Mouse (Mus musculus): ENCODE data around the gene Rtn4. TPM values are rescaled to one million over a fixed set of nuclear protein-coding genes. Genes with fewer than 3 reads are reported as not detected.
"Not testable (repeated sequence)": the region's sequence is repeated elsewhere in the genome, so short reads cannot be mapped to it uniquely, and the experiment has no call there.

Rtn4 gene
- polyA plus RNA-seq, 1 experiment from 2014 or later: 67.1 TPM

- DNase-seq (ENCODE audit: low spot score): no peak
- Histone ChIP-seq H3K9me3 (no peaks in the 10 kb centered on the region), H3K4me3 (no peak overlapping the region), H3K4me1 (replicated peaks) (no peaks in the 10 kb centered on the region), H3K27me3 (ENCODE audit: insufficient read depth, poor library complexity, severe bottlenecking) (no peaks in the 10 kb centered on the region), H3K27ac (no peak overlapping the region), H3K36me3 (peaks cover 26% of the 10 kb centered on the region)
- WGBS: 95% methylated on average over 2 of the region's 2 CpGs
Measured at GRCm38 (mm10) chr11:29751013-29751412, 58.3 kb downstream of the Rtn4 start.

- H3K9me3 ChIP-seq: no peaks in the 10 kb centered on the region
- no peaks in the 10 kb centered on the region for H3K27me3 ChIP-seq (ENCODE audit: insufficient read depth, poor library complexity, severe bottlenecking)
- no peak for DNase-seq (ENCODE audit: low spot score)
- no peak overlapping the region for H3K4me3 ChIP-seq
- no peak overlapping the region for H3K27ac ChIP-seq
- WGBS: 86% methylated on average over 14 of the region's 14 CpGs
- H3K36me3 ChIP-seq: peaks cover 17% of the 10 kb centered on the region
- no peaks in the 10 kb centered on the region for H3K4me1 ChIP-seq (replicated peaks)
Measured at GRCm38 (mm10) chr11:29751648-29752611, 59.2 kb downstream of the Rtn4 start.

GRCm38 (mm10) chr11:29756007-29756406 lies 63.3 kb downstream of the Rtn4 start:
- H3K27ac ChIP-seq; H3K4me1 ChIP-seq (replicated peaks); DNase-seq (ENCODE audit: low spot score); H3K36me3 ChIP-seq; H3K27me3 ChIP-seq (ENCODE audit: insufficient read depth, poor library complexity, severe bottlenecking); H3K9me3 ChIP-seq; H3K4me3 ChIP-seq: not testable (repeated sequence)
- 92% methylated on average over 5 of the region's 5 CpGs for WGBS

- DNase-seq (ENCODE audit: low spot score): no peak
- Histone ChIP-seq H3K9me3 (no peaks in the 10 kb centered on the region), H3K27ac (no peak overlapping the region), H3K27me3 (ENCODE audit: insufficient read depth, poor library complexity, severe bottlenecking) (no peaks in the 10 kb centered on the region), H3K4me3 (no peak overlapping the region), H3K36me3 (no peaks in the 10 kb centered on the region), H3K4me1 (replicated peaks) (no peaks in the 10 kb centered on the region)
- 86% methylated on average over 5 of the region's 5 CpGs for WGBS
Measured at GRCm38 (mm10) chr11:29758617-29759016, 65.9 kb downstream of the Rtn4 start.

- H3K4me3 ChIP-seq: no peak overlapping the region
- H3K4me1 ChIP-seq (replicated peaks): peaks cover 5% of the 10 kb centered on the region; the same call in 1 of the 2 replicates
- no peaks in the 10 kb centered on the region for H3K27me3 ChIP-seq (ENCODE audit: insufficient read depth, poor library complexity, severe bottlenecking)
- no peaks in the 10 kb centered on the region for H3K9me3 ChIP-seq
- 94% methylated on average over 9 of the region's 9 CpGs for WGBS
- DNase-seq (ENCODE audit: low spot score): no peak
- no peaks in the 10 kb centered on the region for H3K36me3 ChIP-seq
- no peak overlapping the region for H3K27ac ChIP-seq
Measured at GRCm38 (mm10) chr11:29761387-29761786, 68.6 kb downstream of the Rtn4 start.

GRCm38 (mm10) chr11:29762768-29763167 lies 70.0 kb downstream of the Rtn4 start:
- H3K27me3 ChIP-seq (ENCODE audit: insufficient read depth, poor library complexity, severe bottlenecking): no peaks in the 10 kb centered on the region

GRCm38 (mm10) chr11:29765063-29765462 lies 72.3 kb downstream of the Rtn4 start:
- Histone ChIP-seq H3K36me3 (no peaks in the 10 kb centered on the region), H3K27me3 (ENCODE audit: insufficient read depth, poor library complexity, severe bottlenecking) (no peaks in the 10 kb centered on the region), H3K4me1 (replicated peaks) (peaks cover 9% of the 10 kb centered on the region), H3K9me3 (no peaks in the 10 kb centered on the region), H3K27ac (no peak overlapping the region), H3K4me3 (no peak overlapping the region)
- DNase-seq (ENCODE audit: low spot score): no peak
- WGBS: 50% methylated on average over 4 of the region's 4 CpGs

More at GRCm38 (mm10) chr11:29762768-29763167, 70.0 kb downstream of the Rtn4 start:
- H3K4me3 ChIP-seq: no peak overlapping the region
- no peaks in the 10 kb centered on the region for H3K36me3 ChIP-seq
- 94% methylated on average over 1 of the region's 1 CpGs for WGBS
- no peak overlapping the region for H3K27ac ChIP-seq
- H3K9me3 ChIP-seq: no peaks in the 10 kb centered on the region
- no peak for DNase-seq (ENCODE audit: low spot score)
- H3K4me1 ChIP-seq (replicated peaks): peaks cover 5% of the 10 kb centered on the region; the same call in 1 of the 2 replicates

GRCm38 (mm10) chr11:29766313-29766982 lies 73.7 kb downstream of the Rtn4 start:
- 85% methylated on average over 11 of the region's 11 CpGs for WGBS
- peaks cover 9% of the 10 kb centered on the region for H3K4me1 ChIP-seq (replicated peaks)
- no peaks in the 10 kb centered on the region for H3K36me3 ChIP-seq
- H3K27me3 ChIP-seq (ENCODE audit: insufficient read depth, poor library complexity, severe bottlenecking): no peaks in the 10 kb centered on the region
- H3K4me3 ChIP-seq: no peak overlapping the region
- H3K9me3 ChIP-seq: no peaks in the 10 kb centered on the region
- no peak overlapping the region for H3K27ac ChIP-seq
- no peak for DNase-seq (ENCODE audit: low spot score)

- Histone ChIP-seq H3K27ac (no peak overlapping the region), H3K27me3 (ENCODE audit: insufficient read depth, poor library complexity, severe bottlenecking) (no peaks in the 10 kb centered on the region), H3K36me3 (no peaks in the 10 kb centered on the region), H3K4me1 (replicated peaks) (peaks cover 9% of the 10 kb centered on the region), H3K9me3 (no peaks in the 10 kb centered on the region), H3K4me3 (no peak overlapping the region)
- DNase-seq (ENCODE audit: low spot score): no peak
Measured at GRCm38 (mm10) chr11:29768523-29768922, 75.8 kb downstream of the Rtn4 start.

- Histone ChIP-seq H3K36me3 (no peaks in the 10 kb centered on the region), H3K9me3 (no peaks in the 10 kb centered on the region), H3K27ac (no peak overlapping the region), H3K4me1 (replicated peaks) (peaks cover 11% of the 10 kb centered on the region), H3K27me3 (ENCODE audit: insufficient read depth, poor library complexity, severe bottlenecking) (no peaks in the 10 kb centered on the region), H3K4me3 (no peak overlapping the region)
- no peak for DNase-seq (ENCODE audit: low spot score)
- 63% methylated on average over 3 of the region's 3 CpGs for WGBS
Measured at GRCm38 (mm10) chr11:29770666-29771400, 78.1 kb downstream of the Rtn4 start.

GRCm38 (mm10) chr11:29772279-29772678 lies 79.5 kb downstream of the Rtn4 start:
- Histone ChIP-seq H3K4me3 (no peak overlapping the region), H3K27me3 (ENCODE audit: insufficient read depth, poor library complexity, severe bottlenecking) (no peaks in the 10 kb centered on the region), H3K4me1 (replicated peaks) (peaks cover 11% of the 10 kb centered on the region), H3K9me3 (no peaks in the 10 kb centered on the region), H3K36me3 (no peaks in the 10 kb centered on the region), H3K27ac (no peak overlapping the region)
- no peak for DNase-seq (ENCODE audit: low spot score)
- 95% methylated on average over 1 of the region's 1 CpGs for WGBS

- peak overlapping the region; percentile 51; the same call in 1 of the 2 replicates for H3K27ac ChIP-seq
- peaks cover 6% of the 10 kb centered on the region for H3K4me1 ChIP-seq (replicated peaks)
- H3K27me3 ChIP-seq (ENCODE audit: insufficient read depth, poor library complexity, severe bottlenecking): no peaks in the 10 kb centered on the region
- peak; percentile 17 for DNase-seq (ENCODE audit: low spot score)
- WGBS: 53% methylated on average over 2 of the region's 2 CpGs
- H3K36me3 ChIP-seq: no peaks in the 10 kb centered on the region
- H3K9me3 ChIP-seq: 0 out of 2 replicates have a peak, but pooled peaks cover 3% of the 10 kb centered on the region
- no peak overlapping the region for H3K4me3 ChIP-seq
Measured at GRCm38 (mm10) chr11:29774296-29774695, 81.5 kb downstream of the Rtn4 start.
